Mouse (Mus musculus) neural tube, embryonic 11.5 days (tissue): Measurements from ENCODE around the gene Macf1. TPM values are rescaled to one million over a fixed set of nuclear protein-coding genes. Genes with fewer than 3 reads are reported as not detected.
A peak's percentile ranks its signal among the peaks of the same experiment; 100 is the strongest.

Experiments used
- ATAC-seq: fragments of 200-750 bp; cut with Nextera tagmentation; 2 replicates; pipeline ENCODE4 v1.8.0; 2017; ENCODE audit warnings: moderate number of reproducible peaks, mild to moderate bottlenecking, moderate TSS enrichment, moderate library complexity; ENCODE audit not compliant: insufficient read depth, low FRiP score, low TSS enrichment
- DNase-seq: peaks from one replicate; pipeline ENCODE4 v3.0.0-alpha.2; 2015; ENCODE audit warnings: low spot score
- H3K27ac ChIP-seq: fragments of 300-500 bp; sonication (generic); 2 replicates; pipeline ENCODE4 v1.5.1; 2014; ENCODE audit warnings: low read depth, mild to moderate bottlenecking, low read length
- H3K27me3 ChIP-seq: fragments of 300-500 bp; sonication (generic); 2 replicates; pipeline ENCODE4 v1.6.1; 2014; ENCODE audit warnings: mild to moderate bottlenecking, low read length, mixed read lengths; ENCODE audit not compliant: control insufficient read depth, insufficient read depth
- H3K36me3 ChIP-seq: fragments of 300-500 bp; sonication (generic); 2 replicates; pipeline ENCODE4 v1.6.1; 2014; ENCODE audit warnings: mild to moderate bottlenecking, low read length, moderate library complexity, mixed read lengths; ENCODE audit not compliant: control insufficient read depth, insufficient read depth
- H3K4me1 ChIP-seq: fragments of 300-500 bp; sonication (generic); 2 replicates; pipeline ENCODE4 v1.6.1; 2014; ENCODE audit warnings: low read length, mixed read lengths; ENCODE audit not compliant: control insufficient read depth, insufficient read depth
- H3K4me2 ChIP-seq: fragments of 300-500 bp; sonication (generic); 2 replicates; pipeline ENCODE4 v1.6.1; 2014; ENCODE audit warnings: low read depth, mild to moderate bottlenecking, moderate library complexity
- H3K4me3 ChIP-seq: fragments of 300-500 bp; sonication (generic); 2 replicates; pipeline ENCODE4 v1.5.1; 2014; ENCODE audit warnings: low read depth, low read length
- H3K9ac ChIP-seq: fragments of 300-500 bp; sonication (generic); 2 replicates; pipeline ENCODE4 v1.6.1; 2014; ENCODE audit warnings: mild to moderate bottlenecking, low read length
- H3K9me3 ChIP-seq: fragments of 300-500 bp; sonication (generic); 2 replicates; pipeline ENCODE4 v1.6.1; 2016; ENCODE audit warnings: low read length; ENCODE audit not compliant: control insufficient read depth
- WGBS: fragments of 180-500 bp; shearing (Covaris S2); extraction: QIAGEN DNeasy Blood & Tissue Kit; methylation state at CpG from one replicate; pipeline ENCODE4 v1.1.7; 2014; 5-methylcytosine and 5-hydroxymethylcytosine counted together
- polyA plus RNA-seq: library from polyadenylated mRNA; unstranded; fragments of >200 nt; fragmentation: Nextera tagmentation; extraction: Ambion mirVana; gene quantifications from 2 replicates; pipeline ENCODE4 v1.2.1, GENCODE M21; 2014

Macf1 gene
- polyA plus RNA-seq, 1 experiment from 2014 or later, result 79.1 TPM

GRCm38 (mm10) chr4:123416829-123417228 lies 267.3 kb downstream of the Macf1 start:
- Histone ChIP-seq H3K27ac (no peak overlapping the region), H3K4me3 (no peak overlapping the region), H3K36me3 (no peaks in the 10 kb centered on the region), H3K4me1 (peaks cover 3% of the 10 kb centered on the region; the same call in 1 of the 2 replicates), H3K4me2 (no peak overlapping the region), H3K27me3 (no peaks in the 10 kb centered on the region), H3K9me3 (no peaks in the 10 kb centered on the region), H3K9ac (no peak overlapping the region)
- 82% methylated on average over 2 of the region's 2 CpGs for WGBS
- no peak for ATAC-seq
- no peak for DNase-seq

GRCm38 (mm10) chr4:123415566-123415965 lies 268.6 kb downstream of the Macf1 start:
- 92% methylated on average over 1 of the region's 1 CpGs for WGBS
- Histone ChIP-seq H3K9me3 (no peaks in the 10 kb centered on the region), H3K27ac (no peak overlapping the region), H3K4me1 (peaks cover 9% of the 10 kb centered on the region), H3K4me3 (no peak overlapping the region), H3K9ac (no peak overlapping the region), H3K4me2 (no peak overlapping the region), H3K27me3 (no peaks in the 10 kb centered on the region), H3K36me3 (no peaks in the 10 kb centered on the region)
- ATAC-seq, result no peak
- no peak for DNase-seq

GRCm38 (mm10) chr4:123413876-123414275 lies 270.3 kb downstream of the Macf1 start:
- ATAC-seq (no peak), DNase-seq (no peak)
- H3K4me2 ChIP-seq, result no peak overlapping the region
- no peaks in the 10 kb centered on the region for H3K27me3 ChIP-seq
- H3K27ac ChIP-seq, result no peak overlapping the region
- no peaks in the 10 kb centered on the region for H3K36me3 ChIP-seq
- no peak overlapping the region for H3K4me3 ChIP-seq
- H3K9me3 ChIP-seq, result no peaks in the 10 kb centered on the region
- WGBS, result 69% methylated on average over 2 of the region's 2 CpGs
- peaks cover 15% of the 10 kb centered on the region for H3K4me1 ChIP-seq
- no peak overlapping the region for H3K9ac ChIP-seq

- no peak overlapping the region for H3K27ac ChIP-seq
- H3K9ac ChIP-seq, result no peak overlapping the region
- DNase-seq, result no peak
- no peaks in the 10 kb centered on the region for H3K27me3 ChIP-seq
- peaks cover 19% of the 10 kb centered on the region for H3K4me1 ChIP-seq
- 52% methylated on average over 2 of the region's 2 CpGs for WGBS
- H3K4me3 ChIP-seq, result no peak overlapping the region
- no peaks in the 10 kb centered on the region for H3K36me3 ChIP-seq
- ATAC-seq, result no peak
- no peaks in the 10 kb centered on the region for H3K9me3 ChIP-seq
- H3K4me2 ChIP-seq, result no peak overlapping the region
Measured at GRCm38 (mm10) chr4:123412981-123413380, 271.2 kb downstream of the Macf1 start.

GRCm38 (mm10) chr4:123412528-123412878 lies 271.7 kb downstream of the Macf1 start:
- no peaks in the 10 kb centered on the region for H3K9me3 ChIP-seq
- H3K4me3 ChIP-seq, result peak overlapping the region; percentile 73
- H3K4me1 ChIP-seq, result peaks cover 23% of the 10 kb centered on the region
- H3K27ac ChIP-seq, result peak overlapping the region; percentile 99
- 2% methylated on average over 6 of the region's 6 CpGs for WGBS
- no peaks in the 10 kb centered on the region for H3K36me3 ChIP-seq
- DNase-seq, result no peak
- no peaks in the 10 kb centered on the region for H3K27me3 ChIP-seq
- peak; percentile 14 for ATAC-seq
- H3K9ac ChIP-seq, result peak overlapping the region; percentile 92
- H3K4me2 ChIP-seq, result peak overlapping the region; percentile 72

GRCm38 (mm10) chr4:123411732-123412527 lies 272.2 kb downstream of the Macf1 start:
- H3K27me3 ChIP-seq, result no peaks in the 10 kb centered on the region
- peak overlapping the region; percentile 73 for H3K4me3 ChIP-seq
- H3K4me2 ChIP-seq, result peak overlapping the region; percentile 72
- peaks cover 27% of the 10 kb centered on the region for H3K4me1 ChIP-seq
- H3K9ac ChIP-seq, result peak overlapping the region; percentile 92
- peak overlapping the region; percentile 99 for H3K27ac ChIP-seq
- ATAC-seq (peak; percentile 96), DNase-seq (peak; percentile 98)
- H3K9me3 ChIP-seq, result no peaks in the 10 kb centered on the region
- WGBS, result under 1% methylated on average over 48 of the region's 69 CpGs
- no peaks in the 10 kb centered on the region for H3K36me3 ChIP-seq

GRCm38 (mm10) chr4:123411006-123411731 lies 273.0 kb downstream of the Macf1 start:
- Histone ChIP-seq H3K27ac (peak overlapping the region; percentile 99), H3K4me2 (peak overlapping the region; percentile 72), H3K36me3 (no peaks in the 10 kb centered on the region), H3K27me3 (no peaks in the 10 kb centered on the region), H3K9ac (peak overlapping the region; percentile 92), H3K4me3 (peak overlapping the region; percentile 73), H3K9me3 (no peaks in the 10 kb centered on the region), H3K4me1 (peaks cover 33% of the 10 kb centered on the region)
- ATAC-seq, result peak; percentile 20
- no peak for DNase-seq
- WGBS, result 4% methylated on average over 36 of the region's 36 CpGs

GRCm38 (mm10) chr4:123409752-123410151 lies 274.4 kb downstream of the Macf1 start:
- WGBS, result 85% methylated on average over 1 of the region's 1 CpGs
- Histone ChIP-seq H3K4me3 (no peak overlapping the region), H3K9me3 (no peaks in the 10 kb centered on the region), H3K4me2 (no peak overlapping the region), H3K9ac (no peak overlapping the region), H3K27ac (no peak overlapping the region), H3K36me3 (no peaks in the 10 kb centered on the region), H3K4me1 (peaks cover 44% of the 10 kb centered on the region), H3K27me3 (no peaks in the 10 kb centered on the region)
- no peak for ATAC-seq
- no peak for DNase-seq
